Mouse (Mus musculus) CD8-positive naive resting alpha-beta T cell, adult 2 months (primary cell): ENCODE measurements around the gene Fxyd4.

Experiments
- DNase-seq, 2 experiments: peaks; one replicate each; pipeline ENCODE4 v3.0.0; 2022; ENCODE audit warnings: low read depth in 2 of 2, low spot score in 2 of 2

Gene Fxyd4

DNA sequence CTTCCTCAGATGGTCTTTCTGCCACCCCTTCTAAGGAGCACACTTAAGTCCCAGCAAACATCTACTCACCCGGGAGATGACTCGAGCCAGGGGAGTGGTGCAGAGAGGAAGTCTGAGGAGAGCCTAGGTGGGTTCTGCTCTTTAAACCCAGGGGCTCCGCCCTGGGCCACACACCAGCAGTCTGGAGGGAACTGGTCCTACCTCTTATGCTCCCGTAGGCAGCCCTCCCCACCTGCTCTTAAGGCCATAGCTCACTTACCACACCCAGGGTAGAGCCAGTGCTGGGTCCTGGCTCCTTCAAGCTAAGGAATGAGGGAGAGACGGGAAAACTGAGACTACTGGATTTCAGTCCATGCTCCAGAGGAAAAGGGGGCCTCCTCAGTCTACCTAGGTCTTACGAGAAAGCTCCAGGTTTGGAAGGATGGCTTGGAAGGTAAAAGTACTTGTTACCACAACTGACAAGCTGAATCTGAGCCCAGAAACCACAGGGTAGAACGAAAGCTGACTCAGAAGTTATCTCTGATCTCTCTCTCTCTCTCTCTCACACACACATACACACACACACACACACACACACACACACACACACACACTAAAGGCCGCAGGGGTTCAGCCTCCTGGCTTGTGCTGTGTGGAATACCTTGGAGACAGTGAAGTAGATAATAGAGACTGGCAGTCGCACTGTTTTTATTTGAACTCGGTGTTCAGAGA is at the start of gene Fxyd4:
Fxyd4 (minus strand) TSS at position 471 of the 711 bp plus-strand sequence.
- peak; percentile 38 to 44 for DNase-seq

DNA sequence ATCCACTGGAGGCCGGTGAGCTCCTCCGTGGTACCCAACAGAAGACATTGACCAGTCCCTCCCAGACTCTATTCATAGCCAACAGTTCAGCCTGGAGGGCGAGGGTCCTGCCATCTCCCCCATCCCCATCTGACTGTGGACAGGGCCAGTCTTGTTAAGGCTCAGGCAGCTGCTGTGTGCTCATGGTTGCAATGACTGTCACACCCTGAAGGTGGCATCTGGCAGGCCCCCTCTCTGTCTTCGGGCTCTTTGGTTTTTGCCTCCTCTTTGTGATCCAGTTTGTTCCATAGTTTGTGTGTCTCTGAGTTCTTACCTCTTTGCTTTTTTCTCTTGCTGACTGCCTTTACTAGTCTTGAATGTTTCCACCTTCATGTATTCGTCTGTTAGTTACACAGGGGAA is 49.7 kb upstream of the Fxyd4 start:
- DNase-seq, result no peak

DNA sequence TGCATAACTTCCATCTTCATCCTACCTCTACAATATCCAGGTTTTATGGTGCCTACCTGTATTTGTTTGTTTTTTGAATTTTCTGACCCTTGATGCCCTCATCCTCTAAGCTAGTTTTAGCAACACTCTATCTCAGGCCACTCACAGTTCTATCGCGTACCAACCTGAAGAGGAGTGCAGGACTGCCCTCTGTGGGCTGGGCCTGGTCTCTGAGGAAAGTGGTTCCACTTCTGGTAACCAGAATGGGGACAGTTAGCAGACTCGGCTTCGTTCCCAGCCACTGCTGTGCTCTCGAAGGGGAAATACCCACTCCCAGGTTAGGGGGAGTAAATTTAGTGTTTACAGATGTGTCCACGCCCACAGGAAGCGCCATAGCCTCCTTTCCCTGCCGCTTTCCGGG is 29.2 kb upstream of the Fxyd4 start:
- no peak for DNase-seq

DNA sequence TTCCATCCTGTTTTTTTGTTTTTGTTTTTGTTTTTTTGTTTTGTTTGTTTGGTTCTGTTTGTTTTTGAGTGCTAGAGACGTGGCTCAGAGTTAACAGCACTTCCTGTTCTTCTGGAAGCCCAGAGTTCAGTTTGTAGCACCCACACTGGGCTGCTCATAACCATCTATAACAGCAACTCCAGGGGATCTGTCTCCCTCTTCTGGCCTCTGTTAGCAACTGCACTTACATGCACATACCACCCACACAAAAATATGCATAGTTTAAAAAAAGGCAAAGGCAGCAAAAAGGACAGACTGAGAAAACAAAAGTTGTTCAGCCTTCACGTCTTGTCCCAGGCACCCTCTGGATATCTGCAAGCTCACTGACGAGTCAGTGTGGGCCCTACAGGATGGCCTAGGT is 25.7 kb upstream of the Fxyd4 start:
- no peak for DNase-seq

DNA sequence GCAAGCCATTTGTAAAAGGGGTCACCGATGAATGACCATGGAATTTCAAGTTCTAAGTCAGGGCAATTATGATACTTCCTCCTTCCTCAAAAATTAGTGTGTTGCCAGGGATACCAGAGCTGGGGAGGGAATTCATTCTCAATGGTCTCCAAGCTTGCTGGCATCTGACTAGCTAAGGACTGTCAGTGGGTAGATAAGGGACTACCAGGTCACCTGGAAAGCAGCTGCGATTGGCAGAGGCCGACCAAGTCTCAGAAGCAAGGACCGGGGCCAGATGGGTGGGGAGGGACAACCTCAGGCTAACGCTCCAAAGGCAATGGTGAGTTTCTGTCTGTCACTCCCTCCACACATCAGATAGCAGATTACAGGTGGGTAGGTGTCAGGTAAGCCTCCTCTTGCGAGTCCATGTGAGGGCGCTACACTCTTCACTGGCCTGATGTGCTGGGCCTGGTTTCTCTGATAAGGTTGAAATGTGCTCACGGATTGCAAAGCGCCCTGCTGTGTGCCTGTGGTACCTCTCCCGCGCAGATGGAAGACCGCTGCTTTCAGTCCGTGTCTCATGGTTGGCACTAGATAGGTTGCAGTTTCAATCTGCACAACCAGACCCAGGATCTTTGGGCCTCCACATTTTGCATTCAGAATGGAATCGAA is 19.5 kb upstream of the Fxyd4 start:
- DNase-seq, result no peak

DNA sequence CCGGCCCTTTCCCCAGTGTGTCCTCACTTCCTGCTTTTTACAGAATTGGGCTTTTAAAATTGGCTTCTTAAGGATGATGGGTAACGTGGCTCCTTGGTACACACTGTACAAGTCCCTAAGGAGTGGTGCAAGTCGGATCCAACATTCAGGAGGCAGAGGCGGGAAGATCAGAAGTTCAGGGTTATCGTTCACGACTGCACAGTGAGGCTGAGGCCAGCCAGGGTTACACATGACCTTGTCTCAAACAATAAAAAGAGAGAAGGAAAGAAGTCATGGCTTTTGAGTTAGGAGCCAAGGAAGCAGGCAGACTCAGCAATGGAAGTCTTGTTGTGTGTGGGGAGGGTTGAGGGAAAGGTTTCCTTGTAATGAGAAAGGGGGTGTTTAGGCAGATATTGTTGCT is 18.7 kb upstream of the Fxyd4 start:
- no peak for DNase-seq

DNA sequence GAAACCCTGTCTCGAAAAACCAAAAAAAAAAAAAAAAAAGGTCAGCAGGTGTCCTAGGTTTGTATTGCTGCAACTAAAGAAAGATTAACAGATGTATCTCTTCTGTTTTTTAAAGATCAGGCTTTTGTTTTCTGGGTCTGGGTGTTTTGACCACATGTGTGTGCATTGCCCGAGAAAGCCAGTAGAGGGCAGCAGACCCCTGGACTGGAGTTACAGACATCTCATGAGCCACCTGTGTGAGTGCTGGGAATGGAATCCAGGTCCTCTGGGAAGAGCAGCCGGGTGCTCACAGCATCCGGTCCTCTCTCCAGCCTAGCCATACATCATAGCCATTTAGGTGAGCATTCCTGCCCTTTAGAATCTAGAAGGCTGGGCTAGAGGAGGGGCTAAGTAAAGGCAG is 14.8 kb upstream of the Fxyd4 start:
- no peak for DNase-seq

DNA sequence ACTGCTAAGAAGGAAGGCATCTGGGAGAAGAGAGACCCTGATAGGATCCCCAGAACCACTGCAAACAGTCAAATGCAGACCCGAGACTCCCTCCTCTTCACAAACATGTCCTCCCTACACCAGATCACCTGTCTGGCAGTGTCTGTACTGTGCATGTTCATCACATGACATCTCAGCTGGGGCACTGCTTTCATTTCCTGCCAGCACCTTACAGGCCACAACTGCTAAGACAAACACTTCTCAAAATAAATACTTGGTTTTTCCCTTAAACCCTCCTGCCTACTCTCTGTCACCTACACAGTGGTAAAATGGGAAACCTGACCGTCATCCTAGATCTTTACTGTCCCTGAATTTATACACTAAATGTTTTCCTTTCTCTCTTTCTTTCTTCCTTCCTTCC is 6.4 kb upstream of the Fxyd4 start:
- DNase-seq, result no peak

DNA sequence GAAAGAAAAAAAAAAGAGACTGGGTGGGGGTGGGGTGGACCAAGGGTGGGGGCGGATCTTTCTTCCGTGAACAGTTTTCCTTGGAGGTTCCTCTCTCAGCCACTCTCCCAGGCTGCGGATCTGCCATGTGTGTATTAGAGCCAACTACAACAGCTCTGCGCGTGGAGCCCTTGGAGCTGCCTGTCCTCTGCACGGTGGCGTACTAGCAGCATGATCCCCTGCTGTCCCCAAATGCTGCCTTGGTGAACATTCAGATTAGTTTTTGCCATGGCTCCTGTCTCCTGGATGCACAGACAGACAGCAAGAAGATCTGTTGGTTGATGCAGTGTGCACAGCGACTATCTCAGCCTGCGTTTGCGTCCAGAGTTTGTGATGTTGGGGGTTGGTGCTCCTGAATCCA is 5.3 kb upstream of the Fxyd4 start:
- no peak for DNase-seq

DNA sequence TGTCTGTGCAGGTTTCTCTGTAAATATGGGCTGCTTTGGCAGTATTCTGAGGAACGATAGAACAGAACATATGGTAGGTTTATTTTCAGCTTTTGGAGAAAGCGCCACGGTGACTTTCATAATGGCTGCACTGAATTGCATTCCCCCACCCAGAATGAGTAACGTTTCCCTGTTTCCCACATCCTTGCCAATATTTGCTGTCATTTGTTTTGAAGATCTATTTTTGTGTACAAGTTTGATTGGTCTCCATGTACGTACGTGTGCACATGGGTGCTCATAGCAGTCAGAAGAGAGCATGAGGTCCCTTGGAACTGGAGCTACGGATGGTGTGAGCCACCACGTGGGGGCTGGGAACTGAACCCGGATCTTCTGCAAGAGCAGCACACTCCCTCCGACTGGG is 1.5 kb upstream of the Fxyd4 start:
- no peak for DNase-seq

DNA sequence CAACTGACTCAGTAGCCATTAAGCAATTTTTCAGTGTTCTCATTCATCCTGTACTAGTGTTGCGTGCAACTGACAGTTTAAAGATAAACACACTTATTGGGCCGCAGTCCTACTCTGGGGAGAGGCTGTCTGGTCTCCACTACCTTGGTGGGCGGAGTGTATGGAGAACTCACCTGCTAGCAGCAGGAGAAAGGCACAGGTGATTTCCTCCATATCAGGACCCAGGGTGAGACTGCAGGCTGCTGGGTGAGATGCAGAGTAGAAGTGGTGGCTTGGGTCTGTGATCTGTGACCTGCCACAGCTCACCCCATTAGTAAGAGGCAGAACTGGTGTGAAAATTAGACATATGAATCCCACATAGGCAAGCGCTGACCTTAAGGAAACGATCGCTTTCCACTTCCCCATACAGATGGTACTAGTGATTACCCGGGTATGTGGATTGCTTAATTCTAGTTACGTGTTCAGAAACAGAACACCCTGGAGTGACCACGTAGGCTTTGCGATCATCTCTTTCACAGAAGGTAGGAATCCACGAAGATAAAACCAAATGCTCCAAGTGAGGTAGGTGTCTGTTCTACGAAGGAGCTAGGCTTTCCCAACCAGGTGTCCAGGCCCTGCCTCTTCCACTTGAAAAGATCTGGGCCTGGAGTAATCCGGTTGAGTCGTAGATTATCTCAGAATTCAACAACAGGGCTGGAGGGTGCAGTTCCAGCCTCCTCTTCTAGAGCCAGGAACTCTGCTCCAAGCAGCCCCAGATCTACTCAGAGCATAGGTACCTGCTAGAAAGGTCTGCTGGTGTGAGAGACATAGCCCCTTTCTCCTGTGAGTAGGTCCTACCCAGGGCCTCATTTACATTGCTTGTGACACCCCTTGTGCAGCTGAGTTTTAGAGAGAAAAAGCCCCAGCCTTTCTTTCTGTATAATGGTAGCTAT is 1.5 kb downstream of the Fxyd4 start:
- no peak for DNase-seq

DNA sequence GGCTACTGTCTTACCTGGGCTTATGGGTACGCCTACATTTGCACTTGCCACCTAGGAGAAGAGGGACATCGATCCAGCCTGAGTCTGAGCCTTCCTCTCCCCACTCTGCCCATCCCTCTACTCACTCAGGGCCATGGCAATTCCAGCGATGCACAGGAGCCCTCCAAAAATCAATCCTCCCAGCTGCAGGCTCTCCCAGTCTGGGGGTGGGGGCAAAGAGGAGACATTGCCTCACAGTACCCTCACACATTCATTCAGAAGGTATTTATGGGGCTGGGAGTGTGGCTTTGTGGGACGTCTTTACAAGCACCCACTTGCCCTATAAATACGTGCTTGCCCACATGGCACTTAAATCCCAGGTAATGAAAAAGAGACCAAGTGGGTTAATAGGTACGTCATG is 3.2 kb downstream of the Fxyd4 start:
- DNase-seq, result no peak

DNA sequence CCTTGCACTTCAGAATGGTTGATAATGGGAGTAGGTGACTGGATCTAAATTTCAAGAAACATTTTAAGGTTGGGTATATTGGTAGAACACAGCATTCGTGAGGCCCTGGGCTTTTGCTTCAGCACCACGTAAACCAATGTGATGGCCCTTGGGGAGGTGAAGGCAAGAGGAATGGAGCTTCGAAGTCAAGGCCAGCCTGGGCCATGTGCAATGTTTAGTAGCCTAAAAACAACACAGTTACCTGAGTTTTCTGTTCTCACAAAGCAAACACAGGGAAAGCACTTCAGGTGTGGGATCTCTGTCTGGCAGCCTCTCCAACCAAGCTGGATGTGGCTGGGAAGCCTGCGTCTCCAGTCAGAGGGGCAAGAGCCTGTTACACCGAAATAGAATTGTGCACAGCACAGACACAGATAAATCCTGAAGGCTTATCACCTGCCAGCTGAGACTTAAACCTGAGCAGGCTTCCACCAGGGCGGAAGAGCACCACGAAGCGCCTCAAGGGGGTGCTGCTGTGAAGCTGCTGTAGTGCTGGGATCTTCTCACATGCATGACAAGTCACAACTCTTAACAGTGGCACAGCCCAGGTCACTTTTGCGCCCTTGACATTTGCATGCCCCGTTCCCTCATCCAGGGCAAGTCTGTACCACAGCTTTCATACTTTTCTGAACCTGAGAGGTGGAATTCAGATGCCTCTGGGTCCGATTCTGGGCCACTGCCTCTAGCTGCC is 5.0 kb downstream of the Fxyd4 start:
- no peak for DNase-seq

DNA sequence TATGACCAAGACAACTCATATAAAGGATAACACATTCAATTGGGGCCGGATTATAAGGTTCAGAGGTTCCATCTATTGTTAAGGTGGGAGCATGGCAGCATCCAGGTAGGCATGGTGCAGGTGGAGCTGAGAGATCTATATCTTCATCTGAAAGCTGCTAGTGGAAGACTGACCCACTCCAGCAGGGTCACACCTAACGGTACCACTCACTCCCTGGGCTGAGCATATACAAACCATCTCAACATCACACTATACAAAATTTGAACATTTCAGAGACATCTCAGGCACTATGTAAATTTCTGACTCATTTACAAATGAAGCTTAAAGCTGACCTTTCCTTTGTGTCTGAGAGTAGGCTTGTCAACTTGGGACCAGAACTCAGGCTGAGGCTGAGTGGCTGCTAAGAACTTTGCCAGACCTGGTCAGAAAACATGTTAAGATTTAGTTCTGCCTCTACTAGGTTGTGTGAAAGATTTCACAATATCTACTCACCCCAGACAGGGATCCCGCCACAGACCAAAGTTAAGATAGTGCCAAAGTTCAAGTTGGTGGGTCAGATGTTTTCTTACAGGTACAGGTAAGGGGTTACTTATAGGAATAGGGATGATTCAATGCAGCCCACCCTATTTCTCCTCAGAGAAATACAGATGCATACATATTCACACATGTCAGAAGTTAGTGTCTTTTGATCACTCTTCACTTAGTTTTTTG is 7.4 kb downstream of the Fxyd4 start:
- DNase-seq, result no peak

DNA sequence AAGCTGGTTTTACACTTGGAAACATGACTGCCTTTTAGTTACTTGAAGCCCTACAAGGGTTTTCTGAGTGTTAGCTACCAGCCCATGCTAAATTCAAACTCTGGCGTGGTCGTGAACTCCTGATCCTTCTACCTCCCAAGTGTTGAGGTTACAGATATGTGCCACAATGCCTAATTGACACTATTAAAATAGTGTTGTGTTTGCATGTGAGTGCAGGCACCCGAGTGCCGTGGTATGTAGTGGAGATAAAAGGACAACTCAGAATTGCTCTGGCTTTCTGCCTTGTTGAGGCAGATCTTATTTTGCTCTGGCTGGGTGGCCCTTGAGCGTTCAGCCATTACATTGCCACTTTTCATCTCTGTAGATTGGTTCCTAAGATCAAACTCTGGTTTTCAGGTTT is 8.7 kb downstream of the Fxyd4 start:
- DNase-seq, result no peak

DNA sequence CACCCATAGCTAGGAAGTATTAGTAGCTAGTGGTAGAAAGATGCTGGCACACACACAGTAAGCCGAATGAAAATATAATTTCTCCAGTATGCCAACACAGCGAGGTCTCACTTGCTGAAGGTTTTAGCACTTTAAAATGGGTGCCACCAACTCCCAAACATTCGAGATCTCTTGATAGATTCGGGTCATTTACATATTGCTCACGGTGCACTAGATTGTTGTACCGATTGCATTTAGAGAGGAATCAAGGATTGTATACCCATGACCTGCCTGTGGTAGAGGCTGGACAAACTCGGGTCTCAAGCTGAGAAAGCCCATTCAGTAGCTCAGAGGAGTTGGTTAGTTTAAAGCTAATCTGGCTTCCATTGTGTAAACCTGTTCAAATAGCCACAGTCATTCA is 9.5 kb downstream of the Fxyd4 start:
- no peak for DNase-seq

DNA sequence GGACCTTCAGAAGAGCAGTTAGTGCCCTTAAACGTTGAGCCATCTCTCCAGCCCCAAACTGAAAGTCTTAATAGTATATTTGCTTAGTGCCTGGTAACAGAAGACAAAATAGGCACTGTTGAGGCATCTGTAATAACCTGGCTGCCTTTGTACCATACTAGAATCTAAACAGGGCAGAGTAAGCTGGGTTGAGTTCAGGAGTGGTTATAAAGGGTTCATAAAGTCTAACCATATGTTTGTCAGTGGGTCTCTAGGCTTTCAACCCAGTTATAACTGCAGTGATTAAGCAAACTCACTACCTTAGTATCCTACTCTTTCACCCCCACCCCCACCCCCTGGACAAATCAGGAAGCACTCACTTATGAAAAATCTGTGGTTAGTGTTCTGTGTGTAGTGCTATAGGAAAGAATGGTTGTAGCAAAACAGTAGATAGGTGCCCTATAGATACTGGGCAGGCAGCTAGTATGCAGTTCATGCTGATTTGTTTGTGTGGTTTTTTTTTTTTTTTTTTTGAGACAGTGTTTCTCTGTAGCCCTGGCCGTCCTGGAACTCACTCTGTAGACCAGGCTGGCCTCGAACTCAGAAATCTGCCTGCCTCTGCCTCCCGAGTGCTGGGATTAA is 10.5 kb downstream of the Fxyd4 start:
- no peak for DNase-seq

DNA sequence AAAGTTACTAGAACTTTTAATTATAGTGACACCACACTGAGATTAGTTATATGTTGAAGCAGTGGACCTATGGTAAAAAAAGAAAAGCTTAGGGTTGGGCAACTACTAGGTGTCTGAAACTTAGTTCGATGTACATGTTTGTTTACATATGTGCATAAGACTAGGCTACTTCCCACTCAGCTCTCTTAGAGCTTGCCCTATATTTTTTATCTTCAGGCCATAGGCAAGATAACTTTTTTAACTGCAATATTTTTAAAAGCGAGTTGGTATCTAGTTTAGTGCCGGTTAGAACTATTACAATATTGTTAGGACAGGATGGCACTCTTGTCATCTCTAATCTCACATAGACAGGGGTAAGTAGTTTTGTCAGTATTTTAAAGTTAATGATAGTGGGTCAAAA is 15.5 kb downstream of the Fxyd4 start:
- DNase-seq, result no peak

DNA sequence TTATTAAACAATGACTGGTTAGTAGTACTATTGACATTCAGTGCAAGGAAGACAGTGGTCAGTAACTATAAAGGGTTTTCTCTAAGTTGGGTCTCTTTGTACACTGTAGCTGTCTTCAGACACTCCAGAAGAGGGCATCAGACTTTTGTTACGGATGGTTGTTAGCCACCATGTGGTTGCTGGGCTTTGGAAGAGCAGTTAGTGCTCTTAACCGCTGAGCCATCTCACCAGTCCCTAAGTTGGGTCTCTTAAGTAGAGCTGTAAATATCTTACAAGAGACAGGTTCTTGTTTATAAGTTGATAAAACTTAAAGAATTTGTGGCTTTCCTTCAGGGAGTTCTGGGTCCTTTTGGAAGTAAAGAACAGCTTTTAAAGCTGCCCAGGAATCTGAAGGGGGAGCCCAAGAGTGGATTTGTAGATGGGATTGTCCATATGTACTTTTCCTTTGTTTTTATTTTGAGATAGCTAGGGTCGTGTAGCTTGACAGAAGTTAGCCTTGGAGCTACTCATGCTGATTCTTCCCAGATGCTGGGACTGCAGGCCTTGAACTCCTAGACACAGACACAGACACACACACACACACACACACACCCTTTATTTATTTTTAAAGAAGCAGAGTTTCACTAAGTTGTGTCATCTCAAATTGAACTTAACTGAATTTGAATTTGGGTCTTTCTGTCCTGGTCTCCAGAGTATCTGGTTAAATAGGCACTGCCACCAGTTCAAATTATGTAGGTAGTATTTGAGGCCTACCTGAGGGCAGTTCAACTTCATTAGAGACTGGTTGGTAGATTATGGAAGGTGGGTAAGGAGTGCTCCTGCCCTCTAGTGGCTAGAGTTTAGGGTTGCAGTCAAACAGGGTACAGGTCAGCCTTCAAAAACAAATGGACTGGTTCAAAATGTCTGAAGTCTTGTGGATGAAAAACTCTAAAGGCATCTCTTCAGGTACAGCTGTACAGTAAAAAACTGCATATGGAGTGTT is 16.5 kb downstream of the Fxyd4 start:
- DNase-seq, result peak; percentile 48 to 58
